ENCODE assay signal across 18 mouse cellular contexts in genomic region chr11:58262336-58262735, GRCm38 (mm10). TPM values are rescaled to one million over a fixed set of nuclear protein-coding genes. Genes with fewer than 3 reads are reported as not detected.
"Had no signal": no experiment of that assay in that cellular context is flagged by ENCODE, and none has a peak within 500 bp of the region (broad histone marks: within the 10 kb centered on the region; RNA-seq: fewer than 3 reads in every experiment).

No protein-coding gene starts in this region.

- H3K4me3 ChIP-seq: neural tube, embryonic 13.5 days; neural tube, embryonic 15.5 days; stomach, embryonic 15.5 days had no signal

- H3K27me3 ChIP-seq: neural tube, embryonic 13.5 days; neural tube, embryonic 15.5 days; stomach, embryonic 15.5 days had no signal

- DNase-seq: retina, postnatal 1 day; right cerebral cortex, adult 18-20 months; right cerebral cortex, postnatal 14 days; right cerebral cortex, postnatal 25 days; right cerebral cortex, postnatal 4 days; spleen, adult 18-20 months; thymus, adult 18-20 months; thymus, adult 2 months; thymus, postnatal 14 days; thymus, postnatal 25 days; thymus, postnatal 36 days; thymus, postnatal 4 days had no signal

- H3K4me1 ChIP-seq: neural tube, embryonic 13.5 days; neural tube, embryonic 15.5 days; stomach, embryonic 15.5 days had no signal

- H3K9ac ChIP-seq: neural tube, embryonic 13.5 days; neural tube, embryonic 15.5 days; stomach, embryonic 15.5 days had no signal

- H3K27ac ChIP-seq: neural tube, embryonic 13.5 days; neural tube, embryonic 15.5 days; stomach, embryonic 15.5 days; stomach, postnatal 0 days had no signal

- H3K36me3 ChIP-seq: neural tube, embryonic 13.5 days; neural tube, embryonic 15.5 days; stomach, embryonic 15.5 days had no signal

- H3K9me3 ChIP-seq: neural tube, embryonic 13.5 days; neural tube, embryonic 15.5 days; stomach, embryonic 15.5 days had no signal

- H3K4me2 ChIP-seq: neural tube, embryonic 13.5 days; neural tube, embryonic 15.5 days; stomach, embryonic 15.5 days had no signal

RNA-seq across cellular contexts. Expression of gene 4930438A08Rik, which starts 12.3 kb away (rescaled TPM):
- polyA plus RNA-seq: neural tube, embryonic 13.5 days; neural tube, embryonic 14.5 days; neural tube, embryonic 15.5 days; stomach, embryonic 14.5 days had no signal
